9 mouse cellular contexts compared by ENCODE assay signal in the genomic region with DNA sequence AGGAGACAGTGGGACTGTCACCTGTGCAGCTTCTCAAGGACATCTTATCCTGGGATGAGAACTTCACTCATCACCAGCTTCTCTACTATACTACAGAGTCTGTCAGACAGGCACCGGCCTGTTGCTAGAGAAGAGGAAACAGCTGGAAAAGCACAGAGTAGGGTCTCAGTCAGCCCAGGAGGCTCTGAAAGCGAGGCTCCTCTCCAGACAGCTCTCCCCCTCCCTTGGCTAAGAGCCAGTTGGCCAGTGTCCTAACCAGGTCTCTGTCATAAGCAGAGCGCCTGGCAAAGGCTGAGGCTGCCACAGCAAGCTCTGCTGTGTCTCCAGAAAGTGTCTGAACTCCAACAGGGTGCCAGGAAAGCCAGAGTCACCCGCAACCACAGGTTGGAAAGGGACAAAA. TPM values are rescaled to one million over a fixed set of nuclear protein-coding genes. Genes with fewer than 3 reads are reported as not detected.
DNase-seq lines count a peak whose midpoint lies in the region; ATAC-seq and TF ChIP-seq lines count a peak whose summit lies in the region.
"Had no signal": no experiment of that assay in that cellular context is flagged by ENCODE, and none has a peak within 500 bp of the region (broad histone marks: within the 10 kb centered on the region; RNA-seq: fewer than 3 reads in every experiment).

No protein-coding gene starts in this region.

- DNase-seq in kidney, adult 9 months: no peak
- peak; percentile 40 for DNase-seq in ovary, postnatal 36 days (ENCODE audit: low spot score)
- no peak for DNase-seq in ovary, postnatal 10 days (ENCODE audit: low spot score)
- peak; percentile 86 for DNase-seq in midbrain, postnatal 0 days (ENCODE audit: low spot score)
- no peak for DNase-seq in embryo, embryonic 10.5 days (ENCODE audit: low spot score)
- no peak for DNase-seq in cerebellum, adult 18-20 months

- no peaks in the 10 kb centered on the region for H3K27me3 ChIP-seq in kidney, embryonic 16.5 days (ENCODE audit: insufficient read depth, low read length)
- no peaks in the 10 kb centered on the region for H3K27me3 ChIP-seq in forebrain, embryonic 16.5 days (replicated peaks; ENCODE audit: control insufficient read depth, insufficient read depth, low read length)
- no peaks in the 10 kb centered on the region for H3K27me3 ChIP-seq in midbrain, postnatal 0 days (ENCODE audit: insufficient read depth, low read length)

- no peaks in the 10 kb centered on the region for H3K9me3 ChIP-seq in kidney, embryonic 16.5 days (ENCODE audit: low read length)
- no peaks in the 10 kb centered on the region for H3K9me3 ChIP-seq in forebrain, embryonic 16.5 days (ENCODE audit: control insufficient read depth, low read length)
- no peaks in the 10 kb centered on the region for H3K9me3 ChIP-seq in midbrain, postnatal 0 days (ENCODE audit: low read length)

- TF ChIP-seq CTCF in midbrain, postnatal 0 days (IDR thresholded peaks at IDR 0.05): no peak

- no peak overlapping the region for H3K27ac ChIP-seq in kidney, embryonic 16.5 days (ENCODE audit: low read length)
- no peak overlapping the region for H3K27ac ChIP-seq in forebrain, embryonic 16.5 days (ENCODE audit: low read length)
- no peak overlapping the region for H3K27ac ChIP-seq in midbrain, postnatal 0 days (ENCODE audit: low read depth, low read length)

- H3K4me2 ChIP-seq in kidney, embryonic 16.5 days (replicated peaks; ENCODE audit: low read depth, low read length): no peak overlapping the region
- no peak overlapping the region for H3K4me2 ChIP-seq in forebrain, embryonic 16.5 days (ENCODE audit: low read length)
- no peak overlapping the region for H3K4me2 ChIP-seq in midbrain, postnatal 0 days (ENCODE audit: low read depth, low read length, poor library complexity, severe bottlenecking)

- 0 out of 2 replicates have a peak, but pooled peaks have one; percentile 16 for ATAC-seq in kidney, embryonic 16.5 days (ENCODE audit: low FRiP score, low TSS enrichment)
- ATAC-seq in forebrain, embryonic 16.5 days: peak; percentile 38
- no peak for ATAC-seq in midbrain, postnatal 0 days (ENCODE audit: low FRiP score)

- no peak overlapping the region for H3K4me3 ChIP-seq in kidney, embryonic 16.5 days (ENCODE audit: low read length)
- no peak overlapping the region for H3K4me3 ChIP-seq in forebrain, embryonic 16.5 days (replicated peaks; ENCODE audit: low read length)
- H3K4me3 ChIP-seq in midbrain, postnatal 0 days (ENCODE audit: low read depth, low read length): no peak overlapping the region
- H3K4me3 ChIP-seq: myocyte had no signal

- WGBS in kidney, embryonic 16.5 days: 36% methylated on average over 4 of the region's 4 CpGs
- WGBS in forebrain, embryonic 16.5 days: 44% methylated on average over 4 of the region's 4 CpGs
- 59% methylated on average over 4 of the region's 4 CpGs for WGBS in midbrain, postnatal 0 days

- H3K9ac ChIP-seq in kidney, embryonic 16.5 days (replicated peaks; ENCODE audit: low read length): no peak overlapping the region
- H3K9ac ChIP-seq in forebrain, embryonic 16.5 days (replicated peaks; ENCODE audit: low read depth, low read length): no peak overlapping the region
- H3K9ac ChIP-seq in midbrain, postnatal 0 days (replicated peaks; ENCODE audit: low read length, poor library complexity, severe bottlenecking): no peak overlapping the region

- H3K36me3 ChIP-seq in kidney, embryonic 16.5 days (ENCODE audit: insufficient read depth, low read length): no peaks in the 10 kb centered on the region
- no peaks in the 10 kb centered on the region for H3K36me3 ChIP-seq in forebrain, embryonic 16.5 days (ENCODE audit: control insufficient read depth, insufficient read depth)
- H3K36me3 ChIP-seq in midbrain, postnatal 0 days (ENCODE audit: insufficient read depth, low read length): no peaks in the 10 kb centered on the region

- peaks cover 59% of the 10 kb centered on the region for H3K4me1 ChIP-seq in kidney, embryonic 16.5 days (ENCODE audit: insufficient read depth, low read length)
- H3K4me1 ChIP-seq in forebrain, embryonic 16.5 days (replicated peaks; ENCODE audit: control insufficient read depth, insufficient read depth, low read length): peaks cover 26% of the 10 kb centered on the region
- peaks cover 11% of the 10 kb centered on the region for H3K4me1 ChIP-seq in midbrain, postnatal 0 days (ENCODE audit: insufficient read depth, low read length)

RNA-seq across cellular contexts. Expression of gene Cep295nl, which starts 3.4 kb away (rescaled TPM):
- polyA plus RNA-seq in kidney, embryonic 16.5 days (2015; fragmentation: Nextera tagmentation; extraction: Ambion mirVana): 0.37 and 0.39 TPM in 2 replicates
- 0.14 and 0.35 TPM in 2 replicates for polyA plus RNA-seq in forebrain, embryonic 16.5 days (2015; fragmentation: Nextera tagmentation; extraction: Ambion mirVana)
- 0.16 and 0.71 TPM in 2 replicates for total RNA-seq in midbrain, postnatal 0 days (2014; rRNA removed)
- 0.13 and 0.22 TPM in 2 replicates for polyA plus RNA-seq in midbrain, postnatal 0 days (2015; fragmentation: Nextera tagmentation; extraction: Ambion mirVana)

RNA-seq across cellular contexts. Expression of gene Timp2, which starts 9.8 kb away (rescaled TPM):
- polyA plus RNA-seq in kidney, embryonic 16.5 days (2015; fragmentation: Nextera tagmentation; extraction: Ambion mirVana): 84.6 TPM in 2 replicates
- polyA plus RNA-seq in forebrain, embryonic 16.5 days (2015; fragmentation: Nextera tagmentation; extraction: Ambion mirVana): 79.8 and 79.9 TPM in 2 replicates
- total RNA-seq in midbrain, postnatal 0 days (2014; rRNA removed): 212 and 217 TPM in 2 replicates
- 129 and 140 TPM in 2 replicates for polyA plus RNA-seq in midbrain, postnatal 0 days (2015; fragmentation: Nextera tagmentation; extraction: Ambion mirVana)

RNA-seq across cellular contexts. Expression of gene Usp36, which starts 55.6 kb away (rescaled TPM):
- polyA plus RNA-seq in kidney, embryonic 16.5 days (2015; fragmentation: Nextera tagmentation; extraction: Ambion mirVana): 21.4 and 24.8 TPM in 2 replicates
- 15.8 and 20.2 TPM in 2 replicates for polyA plus RNA-seq in forebrain, embryonic 16.5 days (2015; fragmentation: Nextera tagmentation; extraction: Ambion mirVana)
- total RNA-seq in midbrain, postnatal 0 days (2014; rRNA removed): 13.7 and 20.4 TPM in 2 replicates
- polyA plus RNA-seq in midbrain, postnatal 0 days (2015; fragmentation: Nextera tagmentation; extraction: Ambion mirVana): 10.6 and 13.1 TPM in 2 replicates

RNA-seq across cellular contexts. Expression of gene Lgals3bp, which starts 56.2 kb away (rescaled TPM):
- 14.9 and 18.1 TPM in 2 replicates for polyA plus RNA-seq in kidney, embryonic 16.5 days (2015; fragmentation: Nextera tagmentation; extraction: Ambion mirVana)
- polyA plus RNA-seq in forebrain, embryonic 16.5 days (2015; fragmentation: Nextera tagmentation; extraction: Ambion mirVana): 2.7 and 2.8 TPM in 2 replicates
- 17.4 and 19.0 TPM in 2 replicates for total RNA-seq in midbrain, postnatal 0 days (2014; rRNA removed)
- polyA plus RNA-seq in midbrain, postnatal 0 days (2015; fragmentation: Nextera tagmentation; extraction: Ambion mirVana): 14.2 and 14.9 TPM in 2 replicates

Comparison
In these comparisons a context has a peak if more than half of its experiments do, and no peak if none do; other contexts are left out.
1. DNase-seq: peak in ovary, postnatal 36 days (single experiment) and midbrain, postnatal 0 days (single experiment); none in kidney, adult 9 months (single experiment), ovary, postnatal 10 days (single experiment), embryo, embryonic 10.5 days (single experiment) and cerebellum, adult 18-20 months (0 of 2).